Comparison of ENCODE assay signal across 10 mouse cellular contexts in genomic region chr7:83077035-83077918, GRCm38 (mm10).
DNase-seq lines count a peak whose midpoint lies in the region; ATAC-seq lines count a peak whose summit lies in the region.
"Had no signal": no experiment of that assay in that cellular context is flagged by ENCODE, and none has a peak within 500 bp of the region (broad histone marks: within the 10 kb centered on the region; RNA-seq: fewer than 3 reads in every experiment).

No protein-coding gene starts in this region.

- no peaks in the 10 kb centered on the region for H3K36me3 ChIP-seq in intestine, embryonic 14.5 days (ENCODE audit: control insufficient read depth, insufficient read depth, low read length)
- H3K36me3 ChIP-seq: G1E had no signal

- H3K9me3 ChIP-seq in intestine, embryonic 14.5 days (ENCODE audit: control insufficient read depth, low read length): no peaks in the 10 kb centered on the region
- H3K9me3 ChIP-seq: G1E had no signal

- H3K4me1 ChIP-seq in intestine, embryonic 14.5 days (replicated peaks; ENCODE audit: control insufficient read depth, insufficient read depth, low read length): peaks cover 14% of the 10 kb centered on the region

- H3K27ac ChIP-seq in intestine, embryonic 14.5 days (ENCODE audit: low read depth): peak overlapping the region; percentile 70
- H3K27ac ChIP-seq: liver, embryonic 14.5 days had no signal

- H3K9ac ChIP-seq in intestine, embryonic 14.5 days (ENCODE audit: low read length): no peak overlapping the region
- H3K9ac ChIP-seq: liver, embryonic 14.5 days had no signal

- peak overlapping the region; percentile 36 for H3K4me2 ChIP-seq in intestine, embryonic 14.5 days (ENCODE audit: low read length)

- ATAC-seq in intestine, embryonic 14.5 days (replicated peaks; ENCODE audit: low FRiP score, low TSS enrichment, low read depth): peak; percentile 68; the same call in 1 of the 2 replicates

- no peak overlapping the region for H3K4me3 ChIP-seq in intestine, embryonic 14.5 days (ENCODE audit: low read depth, low read length)

- WGBS in intestine, embryonic 14.5 days: 15% methylated on average over 11 of the region's 11 CpGs

- peak; percentile 32 for DNase-seq in Muller cell, postnatal 12 days (ENCODE audit: inconsistent ontology term)
- peak; percentile 47 for DNase-seq in embryo, embryonic 9.5 days (ENCODE audit: extremely low spot score)
- DNase-seq in intestine, embryonic 14.5 days (ENCODE audit: low spot score): peak; percentile 57
- DNase-seq in mesoderm, embryonic 11.5 days (ENCODE audit: low read depth, low spot score): peak; percentile 44
- DNase-seq in right cerebral cortex, postnatal 14 days: no peak
- no peak for DNase-seq in cerebellum, adult 11 months
- DNase-seq in frontal cortex, adult 2 months (ENCODE audit: extremely low spot score in 1 of 2, low spot score in 1 of 2): no peak
- DNase-seq in ovary, postnatal 10 days (ENCODE audit: low spot score): no peak

- no peaks in the 10 kb centered on the region for H3K27me3 ChIP-seq in intestine, embryonic 14.5 days (replicated peaks; ENCODE audit: control insufficient read depth, insufficient read depth, low read length)

Comparison
In these comparisons a context has a peak if more than half of its experiments do, and no peak if none do; other contexts are left out.
1. DNase-seq: peak in Muller cell, postnatal 12 days (single experiment), embryo, embryonic 9.5 days (single experiment), intestine, embryonic 14.5 days (single experiment) and mesoderm, embryonic 11.5 days (single experiment); none in right cerebral cortex, postnatal 14 days (single experiment), cerebellum, adult 11 months (single experiment), frontal cortex, adult 2 months (0 of 2) and ovary, postnatal 10 days (single experiment).